Comparison of ENCODE assay signal across 10 mouse cellular contexts in the genomic region with DNA sequence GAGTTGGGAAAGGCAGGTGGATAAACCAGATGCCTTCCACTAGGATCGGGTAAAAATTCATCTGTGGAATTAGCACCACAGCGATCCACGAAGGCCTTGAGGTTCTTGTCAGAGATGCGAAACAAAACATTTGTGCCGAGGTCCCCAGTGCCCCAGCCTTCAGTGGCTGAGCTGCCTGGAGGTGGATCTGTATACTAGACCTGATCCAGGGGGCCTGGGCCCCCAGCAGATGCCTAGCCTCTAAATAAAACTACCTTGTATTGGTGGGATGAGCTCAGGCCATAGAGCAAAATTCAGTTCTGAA.
DNase-seq lines count a peak whose midpoint lies in the region; ATAC-seq lines count a peak whose summit lies in the region.
"Had no signal": no experiment of that assay in that cellular context is flagged by ENCODE, and none has a peak within 500 bp of the region (broad histone marks: within the 10 kb centered on the region; RNA-seq: fewer than 3 reads in every experiment).

No protein-coding gene starts in this region.

- peak overlapping the region; percentile 82 for H3K27ac ChIP-seq in neural tube, embryonic 11.5 days (ENCODE audit: low read depth, low read length)
- peak overlapping the region; percentile 95 for H3K27ac ChIP-seq in limb, embryonic 15.5 days
- H3K27ac ChIP-seq: liver, embryonic 15.5 days had no signal

- H3K9me3 ChIP-seq in neural tube, embryonic 11.5 days (ENCODE audit: control insufficient read depth, low read length) = no peaks in the 10 kb centered on the region
- no peaks in the 10 kb centered on the region for H3K9me3 ChIP-seq in limb, embryonic 15.5 days
- H3K9me3 ChIP-seq: liver, embryonic 15.5 days had no signal

- DNase-seq in embryo, embryonic 10 days (ENCODE audit: low spot score) = peak; percentile 11
- DNase-seq in embryo, embryonic 10.5 days (ENCODE audit: low spot score) = no peak
- DNase-seq in neural tube, embryonic 11.5 days (ENCODE audit: low spot score) = no peak
- DNase-seq in neural tube, embryonic 10.5 days (ENCODE audit: extremely low spot score, low spot score) = no peak
- DNase-seq in ovary, adult 18-20 months (ENCODE audit: low spot score) = no peak
- DNase-seq in c-Kit-positive CD71-positive TER-119-positive erythroid progenitor cells, embryonic 14.5 days (ENCODE audit: low spot score) = no peak
- DNase-seq in retina, postnatal 1 day = no peak

- 31% methylated on average over 5 of the region's 5 CpGs for WGBS in neural tube, embryonic 11.5 days
- WGBS in limb, embryonic 15.5 days = 37% methylated on average over 5 of the region's 5 CpGs

- H3K36me3 ChIP-seq in neural tube, embryonic 11.5 days (ENCODE audit: control insufficient read depth, insufficient read depth, low read length) = no peaks in the 10 kb centered on the region
- H3K36me3 ChIP-seq in limb, embryonic 15.5 days = no peaks in the 10 kb centered on the region
- H3K36me3 ChIP-seq: liver, embryonic 15.5 days had no signal

- no peak for ATAC-seq in neural tube, embryonic 11.5 days (ENCODE audit: insufficient read depth, low FRiP score, low TSS enrichment)
- no peak for ATAC-seq in limb, embryonic 15.5 days (ENCODE audit: insufficient number of reproducible peaks, low FRiP score, low TSS enrichment, low read depth)
- ATAC-seq: Patski had no signal

- H3K9ac ChIP-seq in neural tube, embryonic 11.5 days (ENCODE audit: low read length) = peak overlapping the region; percentile 63
- H3K9ac ChIP-seq in limb, embryonic 15.5 days = no peak overlapping the region
- H3K9ac ChIP-seq: liver, embryonic 15.5 days had no signal

- H3K4me2 ChIP-seq in neural tube, embryonic 11.5 days (ENCODE audit: low read depth) = peak overlapping the region; percentile 96
- H3K4me2 ChIP-seq in limb, embryonic 15.5 days = peak overlapping the region; percentile 36; the same call in 1 of the 2 replicates

- no peak overlapping the region for H3K4me3 ChIP-seq in neural tube, embryonic 11.5 days (ENCODE audit: low read depth, low read length)
- H3K4me3 ChIP-seq in limb, embryonic 15.5 days = no peak overlapping the region
- H3K4me3 ChIP-seq: liver, embryonic 15.5 days had no signal

- H3K27me3 ChIP-seq in neural tube, embryonic 11.5 days (ENCODE audit: control insufficient read depth, insufficient read depth, low read length) = no peaks in the 10 kb centered on the region
- no peaks in the 10 kb centered on the region for H3K27me3 ChIP-seq in limb, embryonic 15.5 days
- H3K27me3 ChIP-seq: Patski had no signal

- H3K4me1 ChIP-seq in neural tube, embryonic 11.5 days (ENCODE audit: control insufficient read depth, insufficient read depth, low read length) = peaks cover 76% of the 10 kb centered on the region
- peaks cover 72% of the 10 kb centered on the region for H3K4me1 ChIP-seq in limb, embryonic 15.5 days
